Mouse (Mus musculus) small intestine, adult 2 months (tissue): ENCODE results near the gene Glis1. TPM values are rescaled to one million over a fixed set of nuclear protein-coding genes. Genes with fewer than 3 reads are reported as not detected.

Experiments used
- H3K27ac ChIP-seq: fragments of 200-500 bp; 2 replicates; pipeline ENCODE4 v1.5.1; 2012; ENCODE audit warnings: low read depth, low read length, control low read depth, inconsistent platforms; ENCODE audit not compliant: insufficient read depth
- H3K27me3 ChIP-seq: fragments of 200-500 bp; 2 replicates; pipeline ENCODE4 v1.6.1; 2012; ENCODE audit warnings: mild to moderate bottlenecking, moderate library complexity, low read length, inconsistent platforms; ENCODE audit not compliant: control insufficient read depth, insufficient read depth
- H3K36me3 ChIP-seq: fragments of 200-500 bp; 2 replicates; pipeline ENCODE4 v1.6.1; 2012; ENCODE audit warnings: mild to moderate bottlenecking, low read length, control low read depth, inconsistent platforms; ENCODE audit not compliant: control insufficient read depth, insufficient read depth
- H3K4me1 ChIP-seq: fragments of 200-500 bp; 2 replicates; pipeline ENCODE4 v1.6.1; 2012; ENCODE audit warnings: low read length, inconsistent platforms, mixed read lengths; ENCODE audit not compliant: control insufficient read depth, insufficient read depth, insufficient read length
- H3K4me3 ChIP-seq: fragments of 200-500 bp; 2 replicates; pipeline ENCODE4 v1.5.1; 2012; ENCODE audit warnings: low read depth, mild to moderate bottlenecking, control low read depth, inconsistent platforms, low read length, moderate library complexity
- CTCF ChIP-seq: fragments of 200-500 bp; IDR thresholded peaks from 2 replicates; pipeline ENCODE4 v1.5.1; 2012; ENCODE audit warnings: low read depth, mild to moderate bottlenecking, control low read depth, inconsistent platforms, low read length, moderate library complexity, mixed read lengths; ENCODE audit not compliant: insufficient replicate concordance, insufficient read length; ENCODE audit errors: extremely low read depth
- POLR2A ChIP-seq: fragments of 200-500 bp; IDR thresholded peaks from 2 replicates; pipeline ENCODE4 v1.6.1; 2012; ENCODE audit warnings: low read depth, mild to moderate bottlenecking, control low read depth, inconsistent platforms, low read length, moderate library complexity
- WGBS: fragments of 180-500 bp; shearing (Covaris S2); methylation state at CpG from one replicate; pipeline ENCODE4 v1.1.7; 2018; 5-methylcytosine and 5-hydroxymethylcytosine counted together
- polyA plus RNA-seq: library from polyadenylated mRNA; depleted of rRNA; stranded (reverse); fragments of >200 nt; gene quantifications from 2 replicates; pipeline ENCODE4 v1.2.3, GENCODE M21; 2012

Gene Glis1
- polyA plus RNA-seq, 1 experiment, result 1.0 TPM

GRCm38 (mm10) chr4:107449519-107449918 lies 15.1 kb downstream of the Glis1 start:
- TF ChIP-seq CTCF (no peak), POLR2A (no peak)
- 75% methylated on average over 13 of the region's 13 CpGs for WGBS
- Histone ChIP-seq H3K27ac (no peak overlapping the region), H3K4me1 (no peaks in the 10 kb centered on the region), H3K4me3 (no peak overlapping the region), H3K36me3 (no peaks in the 10 kb centered on the region), H3K27me3 (0 out of 2 replicates have a peak, but pooled peaks cover 3% of the 10 kb centered on the region)

GRCm38 (mm10) chr4:107452266-107453015 lies 18.1 kb downstream of the Glis1 start:
- TF ChIP-seq CTCF (no peak), POLR2A (no peak)
- Histone ChIP-seq H3K4me3 (no peak overlapping the region), H3K4me1 (no peaks in the 10 kb centered on the region), H3K36me3 (no peaks in the 10 kb centered on the region), H3K27ac (no peak overlapping the region), H3K27me3 (0 out of 2 replicates have a peak, but pooled peaks cover 3% of the 10 kb centered on the region)
- WGBS, result 82% methylated on average over 18 of the region's 18 CpGs

- H3K36me3 ChIP-seq, result no peaks in the 10 kb centered on the region
- WGBS, result 60% methylated on average over 16 of the region's 16 CpGs
- no peaks in the 10 kb centered on the region for H3K4me1 ChIP-seq
- TF ChIP-seq CTCF, result peak; percentile 79; the same call in 1 of the 2 replicates
- no peak for TF ChIP-seq POLR2A
- H3K27me3 ChIP-seq, result no peaks in the 10 kb centered on the region
- H3K4me3 ChIP-seq, result no peak overlapping the region
- H3K27ac ChIP-seq, result no peak overlapping the region
These were observed 19.0 kb downstream of the Glis1 start for GRCm38 (mm10) chr4:107453141-107453984.

GRCm38 (mm10) chr4:107457602-107458001 lies 23.2 kb downstream of the Glis1 start:
- Histone ChIP-seq H3K4me3 (no peak overlapping the region), H3K36me3 (no peaks in the 10 kb centered on the region), H3K4me1 (no peaks in the 10 kb centered on the region), H3K27me3 (no peaks in the 10 kb centered on the region), H3K27ac (no peak overlapping the region)
- WGBS, result 38% methylated on average over 12 of the region's 12 CpGs
- TF ChIP-seq CTCF, result no peak
- no peak for TF ChIP-seq POLR2A

GRCm38 (mm10) chr4:107458907-107459306 lies 24.5 kb downstream of the Glis1 start:
- no peaks in the 10 kb centered on the region for H3K4me1 ChIP-seq
- H3K27ac ChIP-seq, result no peak overlapping the region
- no peaks in the 10 kb centered on the region for H3K36me3 ChIP-seq
- 49% methylated on average over 17 of the region's 17 CpGs for WGBS
- TF ChIP-seq POLR2A, result no peak
- TF ChIP-seq CTCF, result no peak
- no peak overlapping the region for H3K4me3 ChIP-seq
- no peaks in the 10 kb centered on the region for H3K27me3 ChIP-seq

- WGBS, result 76% methylated on average over 2 of the region's 2 CpGs
These were observed 25.1 kb downstream of the Glis1 start for GRCm38 (mm10) chr4:107459461-107459860.

GRCm38 (mm10) chr4:107460468-107460867 lies 26.1 kb downstream of the Glis1 start:
- Histone ChIP-seq H3K4me3 (no peak overlapping the region), H3K4me1 (no peaks in the 10 kb centered on the region), H3K27me3 (no peaks in the 10 kb centered on the region), H3K27ac (no peak overlapping the region), H3K36me3 (no peaks in the 10 kb centered on the region)
- no peak for TF ChIP-seq CTCF
- no peak for TF ChIP-seq POLR2A
- 82% methylated on average over 11 of the region's 11 CpGs for WGBS

More at GRCm38 (mm10) chr4:107459461-107459860, 25.1 kb downstream of the Glis1 start:
- H3K4me3 ChIP-seq, result no peak overlapping the region
- no peaks in the 10 kb centered on the region for H3K27me3 ChIP-seq
- no peaks in the 10 kb centered on the region for H3K4me1 ChIP-seq
- H3K36me3 ChIP-seq, result no peaks in the 10 kb centered on the region
- TF ChIP-seq POLR2A (no peak), CTCF (no peak)
- H3K27ac ChIP-seq, result no peak overlapping the region
